Mouse (Mus musculus) cortical plate, adult 2 months (tissue): ENCODE results near the gene Gtf2a2.

Source experiments
- CTCF ChIP-seq: fragments of 200-500 bp; IDR thresholded peaks from 2 replicates; pipeline ENCODE4 v1.5.1; 2011; ENCODE audit warnings: mild to moderate bottlenecking, control low read depth, low read length; ENCODE audit not compliant: insufficient read depth; ENCODE audit errors: extremely low read depth
- POLR2A ChIP-seq: fragments of 200-500 bp; IDR thresholded peaks from 2 replicates; pipeline ENCODE4 v1.6.1; 2011; ENCODE audit warnings: mild to moderate bottlenecking, low read length, control low read depth; ENCODE audit not compliant: insufficient read depth; ENCODE audit errors: extremely low read depth

DNA sequence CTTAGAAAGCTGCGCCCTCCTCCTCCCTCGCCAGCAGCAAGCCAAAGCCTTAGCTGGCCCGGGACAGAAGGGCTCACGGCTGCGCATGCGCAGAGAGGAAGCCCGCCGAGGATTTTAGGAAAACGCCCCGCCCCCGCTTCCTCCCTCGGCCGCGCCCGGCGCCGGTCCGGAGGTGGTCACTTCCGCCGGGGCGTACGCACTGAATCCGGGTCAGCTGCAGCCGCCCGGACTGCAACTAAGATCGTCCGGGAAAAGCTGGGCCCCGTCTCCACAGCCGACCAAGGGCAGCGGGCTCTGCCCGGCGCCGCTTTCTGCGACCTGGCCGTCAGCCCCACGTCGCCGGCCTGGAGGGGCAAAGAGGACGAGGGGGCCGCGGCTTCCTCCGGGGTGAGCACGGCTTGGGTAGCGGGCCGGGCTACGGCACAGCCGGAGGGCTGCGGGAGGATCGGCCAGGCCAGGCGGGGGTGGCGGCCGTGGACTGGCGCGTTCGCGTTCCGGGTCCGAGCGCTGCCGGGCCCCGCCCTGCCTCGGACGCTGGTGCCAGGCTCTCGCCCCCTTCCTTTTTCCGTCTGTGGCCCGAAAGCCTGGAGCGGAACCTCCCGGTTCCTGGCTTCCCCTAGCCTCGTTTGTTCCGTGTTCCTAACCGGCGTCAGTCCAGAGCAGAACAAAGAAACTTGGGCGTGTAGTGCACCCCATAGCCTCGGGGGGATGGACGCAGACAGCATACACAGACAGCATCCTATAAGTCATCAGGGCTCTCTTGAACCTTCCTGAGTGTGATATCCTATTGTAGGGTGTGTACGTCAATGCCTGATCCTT lies 22.8 kb upstream of the Gtf2a2 start, which contains the start of gene Bnip2:
- TF ChIP-seq POLR2A (peak; percentile 82), CTCF (no peak)
